ENCODE assay signal across 8 mouse cellular contexts in genomic region chr3:36552406-36553047, GRCm38 (mm10). TPM values are rescaled to one million over a fixed set of nuclear protein-coding genes. Genes with fewer than 3 reads are reported as not detected.
DNase-seq lines count a peak whose midpoint lies in the region; ATAC-seq lines count a peak whose summit lies in the region.

Gene Exosc9, plus strand, starts transcription at chr3:36552606.

- peak within 1 kb of the TSS; percentile 73 for H3K4me3 ChIP-seq in forebrain, embryonic 10.5 days
- peak within 1 kb of the TSS; percentile 84 for H3K4me3 ChIP-seq in heart, embryonic 15.5 days
- peak within 1 kb of the TSS; percentile 86 for H3K4me3 ChIP-seq in liver, embryonic 15.5 days (replicated peaks)
- H3K4me3 ChIP-seq in neural tube, embryonic 12.5 days, result peak within 1 kb of the TSS; percentile 85

- H3K9ac ChIP-seq in heart, embryonic 15.5 days, result peak within 1 kb of the TSS; percentile 71
- H3K9ac ChIP-seq in liver, embryonic 15.5 days, result peak within 1 kb of the TSS; percentile 83
- H3K9ac ChIP-seq in neural tube, embryonic 12.5 days, result peak within 1 kb of the TSS; percentile 70

- H3K36me3 ChIP-seq in forebrain, embryonic 10.5 days (replicated peaks), result peaks cover 39% of the 10 kb centered on the region
- H3K36me3 ChIP-seq in heart, embryonic 15.5 days, result peaks cover 28% of the 10 kb centered on the region
- peaks cover 37% of the 10 kb centered on the region for H3K36me3 ChIP-seq in liver, embryonic 15.5 days (replicated peaks)
- H3K36me3 ChIP-seq in neural tube, embryonic 12.5 days, result peaks cover 28% of the 10 kb centered on the region

- DNase-seq in c-Kit-negative CD71-positive TER-119-positive erythroid progenitor cells, embryonic 14.5 days (ENCODE audit: low read depth, low spot score), result peak; percentile 67
- DNase-seq in forebrain, embryonic 10.5 days (ENCODE audit: extremely low spot score, low spot score), result peak; percentile 96
- peak; percentile 92 to 97 for DNase-seq in kidney, postnatal 36 days
- peak; percentile 81 for DNase-seq in telencephalon, adult 2 months (ENCODE audit: low read depth, low spot score)

- H3K4me1 ChIP-seq in forebrain, embryonic 10.5 days, result peaks cover 22% of the 10 kb centered on the region
- H3K4me1 ChIP-seq in heart, embryonic 15.5 days (replicated peaks), result peaks cover 9% of the 10 kb centered on the region; the same call in 1 of the 2 replicates
- H3K4me1 ChIP-seq in liver, embryonic 15.5 days (replicated peaks), result peaks cover 19% of the 10 kb centered on the region
- H3K4me1 ChIP-seq in neural tube, embryonic 12.5 days, result peaks cover 7% of the 10 kb centered on the region

- ATAC-seq in CD4-positive, CD25-positive, alpha-beta regulatory T cell, adult 4 months, result peak; percentile 83
- peak; percentile 90 for ATAC-seq in heart, embryonic 15.5 days (replicated peaks; ENCODE audit: insufficient number of reproducible peaks, insufficient read depth, low FRiP score, low read depth)
- peak; percentile 92 for ATAC-seq in liver, embryonic 15.5 days (ENCODE audit: insufficient read depth)
- peak; percentile 96 for ATAC-seq in neural tube, embryonic 12.5 days (ENCODE audit: low FRiP score, low read depth)

- peak within 1 kb of the TSS; percentile 85 for H3K27ac ChIP-seq in forebrain, embryonic 10.5 days
- H3K27ac ChIP-seq in heart, embryonic 15.5 days, result peak within 1 kb of the TSS; percentile 48; the same call in 1 of the 2 replicates
- peak within 1 kb of the TSS; percentile 58 for H3K27ac ChIP-seq in liver, embryonic 15.5 days (replicated peaks)
- peak within 1 kb of the TSS; percentile 75; the same call in 1 of the 2 replicates for H3K27ac ChIP-seq in neural tube, embryonic 12.5 days

- H3K4me2 ChIP-seq in heart, embryonic 15.5 days, result peak within 1 kb of the TSS; percentile 85
- H3K4me2 ChIP-seq in liver, embryonic 15.5 days, result peak within 1 kb of the TSS; percentile 73
- H3K4me2 ChIP-seq in neural tube, embryonic 12.5 days (replicated peaks), result peak within 1 kb of the TSS; percentile 81

- no peaks in the 10 kb centered on the region for H3K9me3 ChIP-seq in forebrain, embryonic 10.5 days
- no peaks in the 10 kb centered on the region for H3K9me3 ChIP-seq in heart, embryonic 15.5 days (replicated peaks)
- no peaks in the 10 kb centered on the region for H3K9me3 ChIP-seq in liver, embryonic 15.5 days (replicated peaks)
- no peaks in the 10 kb centered on the region for H3K9me3 ChIP-seq in neural tube, embryonic 12.5 days

- WGBS in forebrain, embryonic 10.5 days, result under 1% methylated on average over 39 of the region's 39 CpGs
- under 1% methylated on average over 39 of the region's 39 CpGs for WGBS in heart, embryonic 15.5 days
- WGBS in liver, embryonic 15.5 days (ENCODE audit: insufficient replicate concordance), result 0% methylated on average over 39 of the region's 39 CpGs
- under 1% methylated on average over 39 of the region's 39 CpGs for WGBS in neural tube, embryonic 12.5 days

- no peaks in the 10 kb centered on the region for H3K27me3 ChIP-seq in forebrain, embryonic 10.5 days (ENCODE audit: poor library complexity, severe bottlenecking)
- H3K27me3 ChIP-seq in heart, embryonic 15.5 days, result no peaks in the 10 kb centered on the region
- peaks cover 10% of the 10 kb centered on the region; the same call in 1 of the 2 replicates for H3K27me3 ChIP-seq in liver, embryonic 15.5 days
- H3K27me3 ChIP-seq in neural tube, embryonic 12.5 days (replicated peaks), result no peaks in the 10 kb centered on the region

RNA-seq across cellular contexts. Expression of gene Exosc9, which starts in this region (rescaled TPM):
- 10 to 100 TPM; 51.0 to 51.1 TPM for polyA plus RNA-seq in CD4-positive, CD25-positive, alpha-beta regulatory T cell, adult 4 months (2017; shearing (Covaris generic))
- polyA plus RNA-seq in forebrain, embryonic 10.5 days (2016; fragmentation: Nextera tagmentation; extraction: Ambion mirVana), result 105 and 108 TPM in 2 replicates
- polyA plus RNA-seq in heart, embryonic 15.5 days (2015; fragmentation: Nextera tagmentation; extraction: Ambion mirVana), result 40.5 and 52.4 TPM in 2 replicates
- polyA plus RNA-seq in liver, embryonic 15.5 days (2015; fragmentation: Nextera tagmentation; extraction: Ambion mirVana), result 38.1 and 43.7 TPM in 2 replicates
- polyA plus RNA-seq in neural tube, embryonic 12.5 days (2016; fragmentation: Nextera tagmentation; extraction: Ambion mirVana), result 85.2 and 86.6 TPM in 2 replicates

Comparison
In these comparisons a context has a peak if more than half of its experiments do, and no peak if none do; other contexts are left out.
1. Peak in every context shown above with its lines: DNase-seq, ATAC-seq, H3K4me3 ChIP-seq and H3K27ac ChIP-seq.